Mouse (Mus musculus) left cerebral cortex, postnatal 14 days (tissue): ENCODE results near the gene Ngrn. TPM values are rescaled to one million over a fixed set of nuclear protein-coding genes. Genes with fewer than 3 reads are reported as not detected.

Experiments
- DNase-seq, 2 experiments: peaks; one replicate each; pipeline ENCODE4 v3.0.0; 2021 to 2022; ENCODE audit warnings: low spot score in 2 of 2, mixed read lengths in 1 of 2
- intact Hi-C: fragments of 180-260 bp; cut with DNase I; formaldehyde crosslinking; loops from one replicate; pipeline ENCODE4 v1.15.1; 2025
- long read RNA-seq, 2 experiments: library from polyadenylated mRNA; stranded (forward); transcript quantifications; one replicate each; pipeline ENCODE4 v2.0.0; 2021
- total RNA-seq, 2 experiments: library from RNA; stranded (reverse); gene quantifications; 2 replicates each; pipeline ENCODE4 v1.2.3; 2021

Gene Ngrn
- total RNA-seq: 10 to 100 TPM; 39.9 to 42.4 TPM
- long read RNA-seq, experiment 1, transcript Ngrn-201 (3 exons, 1,317 nt): minor isoform, 25 of 56 reads
- long read RNA-seq, experiment 1, transcript Ngrn-202 (2 exons, 1,709 nt): major isoform, 28 of 56 reads
- long read RNA-seq, experiment 1, partial matches to known transcripts: 0 of 56 reads
- long read RNA-seq, experiment 1, other reads (novel, unspliced or antisense): 3 of 56 reads
- long read RNA-seq, experiment 2, transcript Ngrn-201 (3 exons, 1,317 nt): minor isoform, 13 of 31 reads
- long read RNA-seq, experiment 2, transcript Ngrn-202 (2 exons, 1,709 nt): major isoform, 16 of 31 reads
- long read RNA-seq, experiment 2, partial matches to known transcripts: 0 of 31 reads
- long read RNA-seq, experiment 2, other reads (novel, unspliced or antisense): 2 of 31 reads

GRCm38 (mm10) chr7:80260625-80261371, at the start of gene Ngrn:
TSS of gene Ngrn (plus strand) at chr7:80261215.
- peak; percentile 86 to 88 for DNase-seq
- intact Hi-C loops: no loop called here

GRCm38 (mm10) chr7:80213604-80214003, 47.4 kb upstream of the Ngrn start:
- intact Hi-C loops: loop anchor here (2.0 kb wide), 1 partner anchor 73 kb away; no protein-coding TSS in a partner anchor
- DNase-seq: no peak

GRCm38 (mm10) chr7:80214459-80214858, 46.6 kb upstream of the Ngrn start:
- intact Hi-C loops: loop anchor here (2.0 kb wide), 1 partner anchor 74 kb away; no protein-coding TSS in a partner anchor
- DNase-seq: no peak

- intact Hi-C loops: loop anchor here (2.0 kb wide), 1 partner anchor 75 kb away; no protein-coding TSS in a partner anchor
- peak; percentile 73 to 80 for DNase-seq
These were observed 45.6 kb upstream of the Ngrn start for GRCm38 (mm10) chr7:80215398-80215797.

- peak; percentile 43 to 56 for DNase-seq
- intact Hi-C loops: no loop called here
These were observed 44.4 kb upstream of the Ngrn start for GRCm38 (mm10) chr7:80216566-80216965.

GRCm38 (mm10) chr7:80218666-80219065, 42.3 kb upstream of the Ngrn start:
- no peak for DNase-seq
- intact Hi-C loops: no loop called here

- intact Hi-C loops: no loop called here
- no peak for DNase-seq
These were observed 40.7 kb upstream of the Ngrn start for GRCm38 (mm10) chr7:80220237-80220797.

GRCm38 (mm10) chr7:80221179-80221750, 39.8 kb upstream of the Ngrn start:
- intact Hi-C loops: no loop called here
- DNase-seq: no peak

- no peak for DNase-seq
- intact Hi-C loops: no loop called here
These were observed 34.0 kb upstream of the Ngrn start for GRCm38 (mm10) chr7:80227065-80227464.

GRCm38 (mm10) chr7:80230196-80230595, 30.8 kb upstream of the Ngrn start:
- DNase-seq: no peak
- intact Hi-C loops: no loop called here

GRCm38 (mm10) chr7:80231971-80232488, 29.0 kb upstream of the Ngrn start:
- no peak for DNase-seq
- intact Hi-C loops: no loop called here

GRCm38 (mm10) chr7:80232489-80233029, 28.5 kb upstream of the Ngrn start, which contains the start of the genes Cib1 and Gdpgp1:
TSS of gene Cib1 (minus strand) at chr7:80232813.
TSS of gene Gdpgp1 (plus strand) at chr7:80232865.
- intact Hi-C loops: no loop called here
- peak; percentile 96 for DNase-seq

- intact Hi-C loops: no loop called here
- DNase-seq: no peak
These were observed 27.2 kb upstream of the Ngrn start for GRCm38 (mm10) chr7:80233799-80234198.

GRCm38 (mm10) chr7:80238542-80238941, 22.5 kb upstream of the Ngrn start:
- intact Hi-C loops: no loop called here
- DNase-seq: no peak

- no peak for DNase-seq
- intact Hi-C loops: no loop called here
These were observed 19.4 kb upstream of the Ngrn start for GRCm38 (mm10) chr7:80241661-80242060.

- intact Hi-C loops: no loop called here
- no peak for DNase-seq
These were observed 16.2 kb upstream of the Ngrn start for GRCm38 (mm10) chr7:80244851-80245250.

GRCm38 (mm10) chr7:80246148-80246721, 14.8 kb upstream of the Ngrn start, which contains the start of gene Ttll13:
TSS of gene Ttll13 (plus strand) at chr7:80246376.
- intact Hi-C loops: no loop called here
- DNase-seq: peak; percentile 96 to 98

GRCm38 (mm10) chr7:80246859-80247258, 14.2 kb upstream of the Ngrn start:
- intact Hi-C loops: no loop called here

GRCm38 (mm10) chr7:80252437-80252836, 8.6 kb upstream of the Ngrn start:
- intact Hi-C loops: no loop called here
- no peak for DNase-seq

More at GRCm38 (mm10) chr7:80246859-80247258, 14.2 kb upstream of the Ngrn start:
- no peak for DNase-seq
